Mouse (Mus musculus) layer of hippocampus, adult 11-12 months (tissue): Measurements from ENCODE around the gene Cops3.

Source experiments
- DNase-seq: peaks from one replicate; pipeline ENCODE4 v3.0.0; 2022; ENCODE audit warnings: low spot score

The Cops3 gene

DNA sequence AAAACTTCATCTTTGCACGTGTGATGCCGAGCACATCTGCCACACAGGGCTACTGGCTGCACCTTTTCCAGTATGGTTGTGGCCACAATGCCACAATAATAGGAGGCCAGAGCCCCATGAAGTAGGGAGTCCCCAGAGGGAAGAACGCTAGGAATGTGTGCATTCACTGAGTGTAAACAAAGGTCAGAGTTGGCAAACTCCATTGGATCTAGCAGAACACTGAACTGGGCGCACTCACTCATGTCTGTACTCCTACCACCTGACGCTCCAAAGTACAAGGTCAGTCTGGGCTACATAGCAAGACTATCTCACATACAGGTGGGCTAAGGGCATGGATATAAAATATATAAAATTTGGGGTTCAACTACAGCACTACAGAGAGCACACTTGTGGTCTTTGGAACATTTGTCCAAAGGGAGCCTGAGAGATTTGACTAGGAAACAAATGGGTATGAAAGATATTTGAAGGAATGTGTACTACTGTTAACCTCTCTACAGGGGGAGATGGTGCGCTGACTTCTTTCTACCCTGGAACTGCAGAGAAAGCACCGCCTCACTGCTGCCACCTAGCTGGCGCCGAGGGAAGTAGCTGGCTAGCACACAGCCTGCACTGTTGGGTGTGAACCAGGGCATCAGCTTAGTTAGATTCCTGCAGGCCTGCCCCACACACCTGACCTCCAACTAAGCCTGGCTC is 61.3 kb downstream of the Cops3 start:
- peak; percentile 67 for DNase-seq

DNA sequence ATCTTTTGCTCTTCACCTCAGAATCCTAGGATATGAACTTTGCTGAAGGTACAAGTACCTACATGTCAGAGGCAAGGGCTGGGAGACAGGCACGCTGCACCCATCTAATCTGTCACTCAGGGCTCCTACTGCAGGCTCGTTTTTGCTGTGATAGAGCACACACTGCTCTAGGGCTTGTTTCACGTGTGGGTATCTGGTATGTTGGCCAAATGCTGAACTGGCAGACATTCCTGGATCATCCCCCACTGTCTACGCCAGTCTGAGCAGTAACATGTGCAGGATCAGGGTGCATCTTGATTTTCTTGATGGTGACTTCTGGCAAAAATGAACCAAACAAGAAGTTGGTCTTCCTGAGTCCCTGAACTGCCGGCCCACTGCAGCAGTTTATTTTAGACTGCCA is 62.4 kb downstream of the Cops3 start:
- DNase-seq = peak; percentile 39

- no peak for DNase-seq
These were observed 64.0 kb downstream of the Cops3 start for GRCm38 (mm10) chr11:59775435-59776148.

GRCm38 (mm10) chr11:59774522-59774921 is 65.1 kb downstream of the Cops3 start:
- no peak for DNase-seq

DNA sequence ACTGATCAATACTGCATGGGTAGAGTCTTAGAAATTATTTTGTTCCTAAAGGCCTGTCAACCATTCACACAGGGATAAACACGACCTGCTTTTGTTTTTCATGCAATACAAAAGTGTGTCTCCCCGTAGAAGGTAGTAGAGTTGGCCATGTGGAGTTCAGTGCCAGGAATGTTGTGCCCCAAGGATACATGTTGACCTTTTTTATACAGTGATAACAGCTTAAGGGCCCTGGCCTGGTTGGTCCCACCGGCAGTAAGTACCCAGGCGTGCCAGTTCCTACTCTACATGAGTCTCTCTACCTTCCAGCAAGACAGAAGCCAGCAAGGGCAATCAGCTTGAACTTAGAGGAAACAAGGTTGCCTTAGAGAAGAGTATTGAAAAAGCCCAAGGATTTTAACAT is 66.7 kb downstream of the Cops3 start:
- no peak for DNase-seq

DNA sequence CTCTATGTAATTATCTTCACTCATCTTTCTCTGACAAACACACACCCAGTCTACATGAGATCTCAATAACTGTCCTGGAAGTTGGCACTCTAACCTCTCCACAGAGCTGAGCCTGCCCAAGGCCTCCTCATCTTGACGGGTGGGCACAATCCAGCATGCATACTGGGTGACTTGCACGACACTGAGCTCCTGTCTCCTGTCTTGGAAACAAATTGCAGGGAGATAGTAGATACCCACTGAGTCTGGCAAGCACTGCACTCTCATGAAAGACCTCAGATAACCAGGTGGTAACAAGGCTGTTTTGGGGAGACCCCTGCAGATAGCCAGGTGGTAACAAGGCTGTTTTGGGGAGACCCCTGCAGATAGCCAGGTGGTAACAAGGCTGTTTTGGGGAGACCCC is 67.3 kb downstream of the Cops3 start:
- DNase-seq = no peak

- no peak for DNase-seq
These were observed 68.9 kb downstream of the Cops3 start for GRCm38 (mm10) chr11:59770753-59771152.

DNA sequence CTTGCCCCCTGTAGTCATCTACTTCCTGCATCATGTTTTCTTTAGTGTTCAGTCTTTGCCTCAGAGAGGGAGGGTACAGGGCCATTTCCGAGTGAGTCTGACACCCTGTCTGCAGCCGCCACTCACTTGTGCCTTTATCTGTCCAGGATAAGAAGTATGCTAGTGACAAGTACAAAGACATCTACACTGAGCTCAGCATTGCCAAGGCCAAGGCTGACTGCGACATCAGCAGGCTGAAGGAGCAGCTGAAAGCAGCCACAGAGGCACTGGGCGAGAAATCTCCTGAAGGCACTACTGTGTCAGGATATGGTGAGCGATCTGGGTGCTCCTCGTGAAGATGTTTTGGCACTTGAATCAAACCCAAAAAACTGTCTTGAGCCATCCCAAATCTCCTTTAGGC is 69.9 kb downstream of the Cops3 start:
- DNase-seq = no peak

GRCm38 (mm10) chr11:59769307-59769706 is 70.3 kb downstream of the Cops3 start:
- DNase-seq = no peak
